Mouse (Mus musculus): Measurements from ENCODE around the gene Arl6ip1.
"Not testable (repeated sequence)": the region's sequence is repeated elsewhere in the genome, so short reads cannot be mapped to it uniquely, and the experiment has no call there.

Gene Arl6ip1

DNA sequence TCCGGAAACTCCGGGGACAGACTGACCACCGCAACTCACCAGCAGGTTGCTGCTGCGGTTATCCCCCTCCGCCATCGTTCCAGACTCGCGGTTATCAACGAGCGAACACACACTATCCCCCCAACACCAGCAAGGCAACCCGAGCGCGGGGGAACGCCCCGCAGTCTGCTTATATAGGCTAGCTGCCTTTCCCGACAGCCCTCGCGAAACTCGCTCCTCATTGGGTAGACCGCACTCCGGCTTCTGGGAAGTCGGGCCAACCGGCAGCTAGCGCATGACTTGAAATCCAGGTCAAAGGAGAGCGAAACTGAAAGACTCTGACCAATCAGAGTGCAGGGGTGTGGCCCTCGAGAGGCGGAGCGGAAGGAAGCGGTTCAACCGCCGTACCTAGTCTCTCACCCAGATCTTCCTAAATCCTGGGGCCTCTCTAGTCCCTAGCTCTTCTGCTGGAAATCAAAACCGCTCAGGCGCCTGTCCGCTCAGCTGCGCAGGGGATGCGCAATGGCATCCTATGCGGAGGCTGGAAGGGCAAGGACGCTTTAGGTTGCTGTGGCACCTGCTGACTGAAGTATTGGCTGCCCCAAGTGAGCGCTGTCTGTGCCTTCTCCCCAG, at the start of gene Arl6ip1:
Gene Arl6ip1 (minus strand): TSS at position 233 of the 612 bp plus-strand sequence.
- DNase-seq (ENCODE audit: low spot score): peak; percentile 81

DNA sequence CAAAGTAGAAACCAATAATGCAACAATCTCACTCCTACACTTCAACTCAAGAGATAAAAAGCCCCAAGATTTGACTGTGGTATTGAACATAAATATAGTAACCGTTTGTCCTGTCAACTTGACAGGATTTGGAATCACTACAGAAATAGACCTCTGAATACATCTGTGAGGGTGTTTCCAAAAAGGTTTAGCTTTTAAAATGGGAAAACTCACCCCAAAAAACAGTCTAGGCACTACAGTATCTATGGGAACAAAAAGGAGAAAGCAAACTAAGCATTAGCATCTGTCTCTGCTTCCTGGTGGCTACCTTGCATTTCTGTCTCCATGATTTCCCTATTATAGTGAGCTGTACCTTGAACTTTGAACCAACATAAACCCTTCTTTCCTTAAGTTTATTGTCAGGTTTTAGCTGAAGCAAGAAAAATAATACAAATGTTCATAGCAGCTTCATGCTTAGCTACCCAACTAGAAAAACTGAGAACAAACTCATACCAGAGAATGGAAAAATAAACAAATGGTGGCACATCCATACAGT, 46.4 kb upstream of the Arl6ip1 start:
- no peak for DNase-seq (ENCODE audit: low spot score)

DNA sequence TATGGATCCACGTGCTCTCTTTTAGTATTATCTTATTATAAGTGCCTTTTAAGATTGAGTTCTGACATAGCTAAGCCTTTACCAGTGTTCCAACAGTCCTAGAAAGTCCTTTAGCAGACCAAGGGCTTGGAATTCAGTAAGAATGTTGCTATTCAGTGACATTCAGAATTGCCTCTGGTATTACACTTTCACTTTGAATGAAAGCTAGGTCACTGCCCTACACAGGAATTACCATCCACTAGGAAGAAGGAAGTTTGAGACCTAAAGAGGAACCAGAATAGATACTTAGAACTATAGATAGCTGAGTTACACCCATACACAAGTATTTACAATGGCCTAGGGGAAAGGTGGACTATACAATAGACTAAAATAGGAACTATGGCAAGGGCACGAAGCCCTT, 40.7 kb upstream of the Arl6ip1 start:
- DNase-seq (ENCODE audit: low spot score): not testable (repeated sequence)

DNA sequence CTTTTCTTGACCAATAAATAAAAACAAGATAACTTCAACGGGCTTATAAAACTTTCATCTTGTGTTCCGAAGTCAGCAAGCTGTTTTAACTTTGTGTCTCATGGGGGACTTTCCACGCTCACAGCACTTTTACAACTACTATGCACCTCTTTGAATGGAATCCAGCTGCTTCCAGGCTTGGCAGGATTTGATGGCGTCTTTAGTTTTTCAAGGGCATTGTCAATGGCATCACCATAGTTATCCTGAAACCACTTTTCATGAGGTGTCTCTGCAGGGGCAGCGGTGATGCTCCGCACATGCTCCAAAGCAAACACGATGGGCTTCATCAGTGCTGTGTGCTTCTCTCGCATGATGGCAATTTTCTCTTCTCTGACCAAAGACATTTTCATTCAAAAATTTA, 33.5 kb upstream of the Arl6ip1 start:
- DNase-seq (ENCODE audit: low spot score): no peak

DNA sequence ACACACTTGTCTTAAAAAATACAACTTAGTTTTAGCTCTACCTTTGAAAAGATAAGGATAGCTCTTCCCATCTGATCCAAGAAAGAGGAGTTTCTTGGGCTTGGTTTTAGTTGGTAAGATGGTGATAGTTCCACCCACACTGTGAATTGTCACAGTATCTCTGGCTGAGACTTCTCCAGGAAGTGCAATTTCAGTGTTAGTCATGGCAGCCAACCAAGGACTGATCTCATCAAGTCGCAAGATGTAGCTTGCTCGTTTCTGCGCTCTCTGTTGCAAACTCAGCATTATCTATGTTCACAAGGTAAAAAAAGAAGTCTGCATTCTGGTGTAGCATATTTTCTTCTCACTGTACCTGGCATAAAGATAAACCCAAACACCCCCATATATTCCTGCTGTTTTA, 30.7 kb upstream of the Arl6ip1 start:
- no peak for DNase-seq (ENCODE audit: low spot score)

DNA sequence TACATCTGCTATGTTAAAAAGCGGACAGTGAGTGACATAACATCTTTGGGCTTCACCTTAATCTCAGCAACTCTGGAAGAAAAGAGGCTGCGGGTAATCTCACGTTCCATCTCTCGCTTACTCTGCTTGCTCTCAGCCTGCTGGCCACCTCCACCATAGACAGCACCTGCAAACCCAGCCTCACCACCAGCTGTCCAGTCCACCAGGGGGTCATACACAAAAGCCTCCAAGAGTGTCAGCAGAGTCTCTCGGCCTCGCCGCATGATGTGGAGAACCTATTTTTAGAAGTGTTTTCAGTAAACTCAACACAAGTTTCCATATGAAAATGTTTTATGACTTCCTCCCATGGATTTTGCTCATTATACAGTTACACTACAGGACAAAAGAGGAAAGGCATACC, 27.0 kb upstream of the Arl6ip1 start:
- DNase-seq (ENCODE audit: low spot score): no peak

DNA sequence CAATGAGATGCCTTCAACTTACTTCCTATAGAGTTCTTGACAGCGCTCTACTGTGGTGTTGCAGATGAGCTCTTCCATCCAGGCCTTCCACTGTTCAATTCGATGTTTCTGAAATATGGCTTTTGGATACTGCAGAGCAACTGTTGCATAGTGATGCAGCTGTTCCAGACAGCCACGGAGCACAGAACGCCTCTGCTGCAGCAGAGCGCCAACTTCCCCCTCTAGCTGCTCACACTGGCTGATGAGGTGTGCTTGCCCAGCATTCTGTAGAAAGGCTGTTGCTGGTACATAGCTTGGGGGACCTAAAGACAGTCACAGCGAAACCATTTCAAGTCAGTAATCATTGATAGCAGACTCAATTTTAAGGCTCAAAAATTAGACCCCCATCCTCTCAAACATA, 24.7 kb upstream of the Arl6ip1 start:
- DNase-seq (ENCODE audit: low spot score): no peak

DNA sequence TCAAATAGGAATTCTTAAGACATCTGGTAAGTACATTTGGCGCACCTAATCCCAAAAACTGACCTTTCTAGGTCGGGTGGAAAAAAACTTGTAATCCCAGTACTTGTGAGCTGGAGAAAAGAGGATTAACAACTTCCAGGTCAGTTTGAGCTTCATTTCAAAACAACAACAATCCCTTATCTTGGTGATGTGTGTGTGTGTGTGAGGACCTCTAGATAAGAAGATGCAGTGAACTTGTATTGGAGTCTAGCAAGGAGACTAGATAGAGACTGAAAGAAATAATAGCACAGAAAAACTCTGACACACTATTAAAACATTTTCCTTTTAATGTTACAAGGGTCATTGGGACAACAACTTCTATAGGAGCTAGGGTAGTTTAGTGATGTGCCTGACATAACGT, 14.1 kb upstream of the Arl6ip1 start:
- no peak for DNase-seq (ENCODE audit: low spot score)

DNA sequence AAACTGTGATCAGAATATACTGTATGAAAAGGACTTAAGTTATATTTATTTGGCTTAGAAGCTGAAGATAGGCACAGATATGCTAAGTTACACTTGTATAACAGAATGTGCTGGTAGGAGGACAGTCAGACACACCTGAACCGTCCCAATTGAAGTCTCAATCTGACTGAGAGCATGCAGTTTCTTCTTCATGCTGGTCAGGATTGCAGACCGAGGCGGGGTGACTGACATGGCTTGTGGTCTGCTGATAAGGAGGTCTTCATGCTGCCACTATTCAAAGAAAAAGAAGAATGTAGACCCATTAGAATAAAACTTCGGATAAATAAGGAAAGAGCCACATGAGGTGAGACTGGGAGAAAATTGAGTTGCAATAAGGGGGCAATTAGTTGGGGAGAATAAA, 13.7 kb upstream of the Arl6ip1 start:
- no peak for DNase-seq (ENCODE audit: low spot score)

DNA sequence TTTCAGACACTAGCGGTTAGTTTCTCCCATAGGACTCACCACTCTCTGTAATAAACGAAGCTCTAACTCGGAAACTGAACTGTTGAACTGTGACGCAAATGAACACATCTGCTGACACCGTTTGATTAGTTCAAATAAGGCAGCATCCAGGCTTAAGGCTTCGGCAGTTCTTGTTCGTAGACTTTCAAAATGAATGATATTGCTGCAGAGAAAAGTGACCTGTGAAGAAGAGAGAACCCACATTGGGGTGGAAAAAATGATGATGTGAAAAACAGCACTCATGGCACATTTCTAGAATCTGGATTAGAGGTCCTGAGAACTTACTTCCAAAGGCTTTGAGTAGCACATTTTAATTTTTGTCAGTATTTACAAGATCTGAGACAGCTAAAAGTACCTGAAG, 11.8 kb upstream of the Arl6ip1 start:
- no peak for DNase-seq (ENCODE audit: low spot score)

DNA sequence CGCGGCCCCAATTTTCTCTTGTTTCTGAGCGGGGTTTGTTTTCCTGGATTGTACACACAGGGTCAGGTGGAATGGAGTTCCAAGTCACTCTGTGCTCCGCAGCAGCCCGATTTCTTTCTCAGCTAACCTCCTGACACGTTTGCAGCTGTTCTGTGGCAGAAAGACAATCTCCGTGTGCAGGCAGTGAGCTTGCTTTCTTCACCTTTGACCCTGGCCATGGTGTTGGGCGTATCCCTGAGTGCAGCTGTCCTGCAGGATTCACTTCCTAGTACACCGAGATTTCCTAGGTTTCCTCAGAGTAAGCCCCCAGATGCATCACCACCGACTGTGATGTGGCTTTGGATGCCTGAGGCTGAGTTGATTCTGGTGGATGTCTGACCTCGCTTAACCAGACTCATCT, 5.7 kb upstream of the Arl6ip1 start:
- no peak for DNase-seq (ENCODE audit: low spot score)

DNA sequence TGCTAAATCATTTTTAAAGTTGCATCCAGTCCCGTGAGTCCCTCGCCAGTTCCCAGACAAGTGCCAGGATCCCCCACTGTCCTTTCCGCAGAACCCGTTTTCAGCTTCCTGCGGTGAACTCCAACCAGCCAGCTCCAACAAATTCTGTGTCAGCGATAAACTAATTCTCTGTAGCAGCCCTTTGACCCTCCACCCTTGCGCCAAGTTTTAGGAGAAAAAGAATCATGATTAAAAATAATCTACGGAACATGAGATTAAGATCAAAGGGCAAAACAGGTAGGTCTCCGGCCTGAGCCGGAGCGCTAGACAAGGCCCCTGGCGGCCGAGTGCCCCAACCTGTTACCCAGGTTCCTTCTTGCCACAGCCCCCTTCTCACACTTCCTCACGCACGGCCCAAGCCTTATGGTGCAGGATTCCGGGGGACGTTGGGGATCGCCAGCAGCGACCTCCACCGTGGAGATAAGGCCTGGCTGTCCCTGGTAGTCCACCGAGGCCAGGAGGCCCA, 485 bp downstream of the Arl6ip1 start:
- DNase-seq (ENCODE audit: low spot score): no peak

DNA sequence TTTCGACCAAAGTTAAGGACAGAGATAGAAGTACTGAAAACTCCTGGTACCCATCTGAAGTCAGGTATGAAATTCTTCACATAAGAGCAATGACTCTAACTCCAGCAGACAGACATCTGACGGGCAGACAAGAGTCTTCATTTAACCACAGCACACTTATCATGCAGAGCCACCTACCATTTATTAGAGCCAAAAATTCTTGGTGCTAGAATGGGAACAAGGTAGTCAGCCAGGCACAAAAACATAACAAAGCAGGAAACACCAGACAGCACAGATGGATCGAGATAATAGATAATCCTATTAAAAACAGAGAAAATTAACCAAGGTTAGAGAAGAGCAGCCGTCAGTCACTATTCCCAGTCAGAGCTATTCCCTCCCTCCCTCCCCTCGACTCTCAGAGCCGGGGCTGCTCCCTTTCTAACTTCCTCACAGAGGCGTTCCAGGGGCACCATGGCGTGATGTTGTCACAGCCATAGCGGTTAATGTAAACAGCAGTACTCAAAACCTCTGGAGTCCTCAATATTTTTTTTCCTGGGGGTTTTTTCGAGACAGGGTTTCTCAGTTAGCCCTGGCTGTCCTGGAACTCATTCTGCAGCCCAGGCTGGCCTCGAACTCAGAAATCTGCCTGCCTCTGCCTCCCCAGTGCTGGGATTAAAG, 3.1 kb downstream of the Arl6ip1 start:
- DNase-seq (ENCODE audit: low spot score): no peak

DNA sequence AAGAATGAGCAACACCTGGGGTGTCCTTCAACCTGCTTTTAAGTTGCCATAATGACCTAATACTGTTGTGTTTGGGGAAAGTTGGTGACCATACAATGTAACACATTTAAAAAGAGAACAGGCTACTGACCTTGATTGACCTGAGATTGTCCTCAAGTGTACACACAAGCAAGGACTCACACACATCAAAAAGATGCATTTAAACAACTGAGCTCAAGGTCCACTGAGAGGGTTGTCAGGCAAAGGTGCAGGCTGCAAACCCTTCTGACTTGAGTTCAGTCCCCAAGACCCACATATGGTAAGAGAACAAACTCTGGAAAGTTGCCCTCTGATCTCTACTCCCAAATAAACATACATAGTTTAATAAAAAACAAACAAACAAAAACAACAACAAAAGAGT, 3.7 kb downstream of the Arl6ip1 start:
- no peak for DNase-seq (ENCODE audit: low spot score)

DNA sequence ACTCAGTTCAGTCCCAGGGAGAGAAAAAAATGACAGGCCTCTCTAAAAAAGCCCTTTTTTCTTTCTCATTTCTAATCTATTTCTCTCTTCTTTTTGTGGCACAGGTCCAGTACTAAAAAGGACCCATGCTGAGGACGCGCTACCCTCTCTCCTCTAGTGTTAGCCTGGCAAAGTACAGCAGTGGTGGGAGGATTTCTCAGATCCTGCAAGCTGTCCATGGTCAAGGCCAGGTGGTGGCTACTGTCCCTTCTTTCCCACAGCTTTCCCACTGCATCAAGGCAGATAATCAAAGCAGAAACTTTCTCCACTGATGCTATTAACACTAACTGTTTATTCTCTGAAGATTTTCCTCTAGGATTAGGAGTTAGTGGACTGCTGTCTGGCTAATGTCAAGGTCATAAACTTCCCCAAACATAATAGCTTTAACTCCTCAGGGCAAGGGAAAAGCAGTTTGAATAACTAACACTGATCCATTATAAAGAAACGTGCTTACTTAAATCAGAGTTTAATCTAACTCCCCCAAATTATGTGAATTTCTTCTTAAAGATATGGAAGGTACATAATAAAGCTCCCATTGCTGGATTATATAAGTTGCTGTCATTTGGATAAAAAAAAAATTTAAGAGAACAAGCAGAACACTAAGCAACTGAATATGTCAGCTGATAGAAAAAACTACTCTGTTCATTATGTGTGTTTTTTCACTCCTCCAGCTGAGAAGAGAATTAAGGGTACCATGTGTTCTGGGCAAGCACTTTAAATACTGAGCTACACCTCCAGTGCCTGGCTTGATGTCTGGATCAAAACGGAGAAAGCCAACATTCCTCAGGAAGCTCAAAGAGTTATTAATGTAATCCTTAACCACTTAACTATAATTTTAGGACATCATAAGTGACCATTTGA, 5.7 kb downstream of the Arl6ip1 start:
- DNase-seq (ENCODE audit: low spot score): no peak

DNA sequence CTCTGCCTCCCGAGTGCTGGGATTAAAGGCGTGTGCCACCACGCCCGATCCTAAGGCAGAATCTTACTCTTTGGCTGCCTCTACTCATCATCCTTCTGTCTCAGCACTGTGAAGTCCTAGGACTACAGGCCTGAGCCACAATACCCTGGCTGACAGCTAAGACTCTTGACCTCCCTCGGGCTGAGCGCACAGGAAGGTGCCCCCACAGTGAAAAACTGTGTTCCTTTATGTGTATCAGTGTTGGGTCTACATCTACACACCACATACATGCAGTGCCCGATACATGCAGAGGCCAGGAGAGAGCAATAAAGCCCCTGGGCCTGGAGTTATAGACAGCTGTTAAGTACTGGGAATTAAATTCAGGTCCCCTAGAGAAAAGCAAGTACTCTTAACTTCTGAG, 7.2 kb downstream of the Arl6ip1 start:
- DNase-seq (ENCODE audit: low spot score): no peak

DNA sequence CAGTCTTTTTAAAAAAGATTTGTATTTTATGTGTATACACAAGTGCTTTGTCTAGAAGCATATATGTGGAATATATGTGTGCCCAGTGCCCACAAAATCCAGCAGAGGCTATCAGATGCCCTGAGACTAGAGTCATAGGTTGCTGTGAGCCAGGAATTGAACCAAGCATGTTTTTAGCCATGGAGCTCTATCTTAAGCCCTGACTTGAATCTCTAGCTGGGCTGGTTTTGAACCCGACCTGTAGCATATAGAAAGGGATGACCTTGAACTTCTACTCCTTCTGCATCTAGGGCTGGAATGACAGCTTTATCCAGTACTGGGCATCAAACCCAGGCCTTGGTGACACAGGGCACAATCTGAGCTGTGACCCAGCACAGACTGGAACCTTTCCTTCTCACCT, 8.8 kb downstream of the Arl6ip1 start:
- DNase-seq (ENCODE audit: low spot score): no peak

DNA sequence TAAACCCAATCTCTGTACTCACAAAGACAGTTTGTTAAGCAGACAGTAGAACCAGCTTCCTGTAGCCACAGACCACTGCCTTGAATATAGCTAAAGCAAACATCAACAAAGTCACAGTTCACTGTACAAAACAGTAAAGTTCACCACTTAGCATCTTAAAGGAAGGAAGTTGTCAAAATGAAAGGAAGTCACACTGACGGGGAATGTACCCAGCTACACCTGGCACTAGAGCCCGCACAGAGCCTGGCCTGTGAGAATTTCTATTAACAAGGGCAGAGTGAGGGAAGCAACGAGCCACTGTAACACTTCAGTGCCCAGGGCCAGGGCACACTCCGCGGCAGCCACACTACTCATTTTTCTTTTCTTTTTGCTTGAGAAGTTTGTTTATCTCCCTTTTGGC, 9.5 kb downstream of the Arl6ip1 start:
- no peak for DNase-seq (ENCODE audit: low spot score)

DNA sequence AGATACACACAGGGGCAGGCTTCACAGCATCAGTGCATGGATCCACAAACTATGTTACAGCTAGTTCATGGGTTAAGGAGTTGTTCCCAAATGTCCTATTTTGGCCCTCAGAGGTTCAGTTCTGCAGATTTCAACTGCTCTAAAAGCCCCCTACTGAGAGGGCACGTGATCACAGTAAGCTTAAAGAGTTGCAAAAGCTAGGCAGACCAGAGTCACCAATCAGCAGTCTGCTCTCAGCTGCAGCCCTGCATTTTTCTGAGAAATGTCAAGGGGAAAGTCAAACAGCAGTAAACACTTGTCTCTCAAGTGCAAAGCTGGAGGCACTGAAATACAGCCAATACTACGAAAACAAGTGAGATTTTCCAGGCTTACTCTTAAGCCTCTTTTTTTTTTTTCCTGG, 10.3 kb downstream of the Arl6ip1 start:
- DNase-seq (ENCODE audit: low spot score): no peak

DNA sequence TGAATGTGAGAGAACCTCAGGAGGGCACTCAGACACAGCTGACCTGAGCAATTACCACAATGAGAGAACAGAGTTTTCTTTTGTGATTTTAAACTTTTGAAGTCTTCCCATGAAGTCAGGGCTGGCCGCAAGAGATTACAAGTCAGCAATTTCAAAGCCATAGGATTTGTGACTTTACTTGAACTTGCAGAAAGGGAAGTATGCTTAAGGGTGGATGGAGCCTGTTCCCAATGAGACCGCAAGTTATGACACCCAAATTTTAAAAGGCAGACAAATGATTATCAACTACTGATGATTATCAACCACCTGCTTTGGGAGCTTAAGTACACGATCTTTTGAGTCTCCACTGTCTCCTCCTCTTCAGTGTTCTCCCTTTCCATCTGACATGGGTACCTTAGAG, 11.0 kb downstream of the Arl6ip1 start:
- DNase-seq (ENCODE audit: low spot score): no peak

DNA sequence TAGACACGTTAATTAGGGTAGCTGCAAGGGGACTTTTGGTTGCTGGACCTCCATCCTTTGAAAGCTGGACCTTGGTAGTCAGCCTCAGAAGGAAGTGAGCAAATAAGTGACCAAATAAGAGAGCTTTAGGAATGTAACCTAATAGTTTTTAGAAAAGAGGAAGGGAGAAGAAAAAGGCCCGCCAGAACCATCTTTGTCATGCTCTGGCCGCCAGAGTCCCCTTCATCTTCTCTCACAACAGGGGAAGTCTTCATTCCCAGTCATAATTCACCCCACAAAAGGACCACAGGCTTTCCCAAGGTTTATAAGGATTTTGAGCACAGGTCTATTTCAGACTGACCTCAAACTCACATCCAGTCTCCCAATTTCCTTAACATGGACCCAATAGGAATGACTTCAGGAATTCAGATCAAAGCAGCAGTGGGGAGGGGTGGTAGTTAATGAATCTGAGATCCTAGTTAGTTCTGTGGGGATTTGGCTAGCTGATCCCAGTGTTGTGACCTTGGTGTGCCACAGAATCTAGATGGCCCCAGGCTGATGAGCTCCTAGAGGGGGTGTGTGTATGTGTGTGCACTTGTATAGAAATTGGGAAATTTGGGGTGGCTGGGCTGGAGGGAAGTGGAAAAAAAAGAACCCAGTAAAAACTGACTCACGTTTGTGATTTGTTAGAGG, 11.8 kb downstream of the Arl6ip1 start:
- no peak for DNase-seq (ENCODE audit: low spot score)
